Mouse (Mus musculus) G1E (cell line): ENCODE measurements around the gene Rad50. TPM values are rescaled to one million over a fixed set of nuclear protein-coding genes. Genes with fewer than 3 reads are reported as not detected.

Experiments used
- ATAC-seq: 2 replicates; pipeline ENCODE4 v1.8.0; 2016; ENCODE audit warnings: mild to moderate bottlenecking; ENCODE audit not compliant: insufficient number of reproducible peaks, poor library complexity, low FRiP score, severe bottlenecking; ENCODE audit errors: extremely low read depth
- DNase-seq: peaks from one replicate; pipeline ENCODE4 v3.0.0; 2012; ENCODE audit warnings: low spot score
- H3K27me3 ChIP-seq: 2 replicates; pipeline ENCODE4 v1.6.1; 2012; ENCODE audit warnings: mild to moderate bottlenecking, low read length, inconsistent platforms; ENCODE audit not compliant: insufficient read depth
- H3K36me3 ChIP-seq: replicated peaks from 2 replicates; pipeline ENCODE3; 2012; ENCODE audit warnings: mild to moderate bottlenecking, inconsistent platforms
- H3K4me1 ChIP-seq: 2 replicates; pipeline ENCODE4 v1.6.1; 2012; ENCODE audit warnings: low read depth, low read length, inconsistent platforms, mixed read lengths; ENCODE audit not compliant: insufficient read depth
- H3K4me3 ChIP-seq: 2 replicates; pipeline ENCODE4 v1.5.1; 2012; ENCODE audit warnings: low read depth, mild to moderate bottlenecking, inconsistent platforms, low read length, moderate library complexity, mixed read lengths
- H3K9me3 ChIP-seq: replicated peaks from 2 replicates; pipeline ENCODE4 v1.6.1; 2012; ENCODE audit warnings: inconsistent platforms
- CTCF ChIP-seq: IDR thresholded peaks from 2 replicates; pipeline ENCODE4 v1.5.1; 2012; ENCODE audit warnings: low read depth, low read length, inconsistent platforms, mixed read lengths
- GATA1 ChIP-seq: IDR thresholded peaks from 2 replicates; pipeline ENCODE4 v1.6.1; 2012; ENCODE audit warnings: borderline replicate concordance, low read length, inconsistent platforms, mixed read lengths
- GATA2 ChIP-seq: IDR thresholded peaks from 2 replicates; pipeline ENCODE4 v1.6.1; 2012; ENCODE audit warnings: low read depth, low read length, inconsistent platforms, borderline replicate concordance
- POLR2AphosphoS5 ChIP-seq: IDR thresholded peaks from 2 replicates; pipeline ENCODE4 v1.6.1; 2012; ENCODE audit warnings: low read depth, low read length, inconsistent platforms; ENCODE audit not compliant: insufficient replicate concordance
- TAL1 ChIP-seq: conservative IDR thresholded peaks from 2 replicates; pipeline ENCODE4 v1.6.1; 2012; ENCODE audit warnings: low read depth, low read length, inconsistent platforms, mixed read lengths
- polyA plus RNA-seq: library from polyadenylated mRNA; stranded (reverse); fragments of >175 nt; gene quantifications from 2 replicates; pipeline ENCODE4 v1.2.3, GENCODE M21; 2012
- total RNA-seq, 2 experiments: library from RNA; stranded (forward) in 1 of 2; stranded (reverse) in 1 of 2; fragments of 200-1000 nt in 1 of 2; fragments of >200 nt in 1 of 2; fragmentation: Nextera tagmentation in 1 of 2; gene quantifications; 2 replicates each; pipeline ENCODE4 v1.2.3; 2014 to 2017

Rad50 gene
- total and polyA plus RNA-seq, 3 experiments = 16.4 to 97.2 (median 92.4) TPM

GRCm38 (mm10) chr11:53656558-53657202 lies 50.4 kb downstream of the Rad50 start:
- Histone ChIP-seq H3K4me1 (peaks cover 72% of the 10 kb centered on the region), H3K27me3 (no peaks in the 10 kb centered on the region), H3K9me3 (no peaks in the 10 kb centered on the region), H3K4me3 (peak overlapping the region; percentile 38; the same call in 1 of the 2 replicates), H3K36me3 (peaks cover 75% of the 10 kb centered on the region)
- TF ChIP-seq GATA1 (no peak), GATA2 (no peak), TAL1 (no peak), CTCF (no peak), POLR2AphosphoS5 (no peak)
- peak; percentile 23; the same call in 1 of the 2 replicates for ATAC-seq
- no peak for DNase-seq

- H3K4me1 ChIP-seq = peaks cover 70% of the 10 kb centered on the region
- H3K4me3 ChIP-seq = peak overlapping the region; percentile 45; the same call in 1 of the 2 replicates
- ATAC-seq (peak; percentile 92), DNase-seq (peak; percentile 69)
- no peaks in the 10 kb centered on the region for H3K27me3 ChIP-seq
- H3K36me3 ChIP-seq = peaks cover 76% of the 10 kb centered on the region
- H3K9me3 ChIP-seq = no peaks in the 10 kb centered on the region
- TF ChIP-seq POLR2AphosphoS5 (no peak), TAL1 (peak; percentile 27; the same call in 1 of the 2 replicates), CTCF (no peak), GATA2 (no peak), GATA1 (no peak)
Observed at GRCm38 (mm10) chr11:53655043-53655442, 52.1 kb downstream of the Rad50 start.

- ATAC-seq = no peak
Observed at GRCm38 (mm10) chr11:53652427-53652826, 54.7 kb downstream of the Rad50 start.

GRCm38 (mm10) chr11:53651441-53651840 lies 55.7 kb downstream of the Rad50 start:
- no peaks in the 10 kb centered on the region for H3K9me3 ChIP-seq
- DNase-seq = no peak
- no peaks in the 10 kb centered on the region for H3K27me3 ChIP-seq
- TF ChIP-seq GATA2 (no peak), GATA1 (no peak), POLR2AphosphoS5 (no peak), CTCF (no peak), TAL1 (no peak)
- peaks cover 85% of the 10 kb centered on the region for H3K36me3 ChIP-seq
- H3K4me3 ChIP-seq = no peak overlapping the region
- no peak for ATAC-seq
- peaks cover 47% of the 10 kb centered on the region for H3K4me1 ChIP-seq

More at GRCm38 (mm10) chr11:53652427-53652826, 54.7 kb downstream of the Rad50 start:
- Histone ChIP-seq H3K27me3 (no peaks in the 10 kb centered on the region), H3K36me3 (peaks cover 82% of the 10 kb centered on the region), H3K4me1 (peaks cover 50% of the 10 kb centered on the region), H3K4me3 (no peak overlapping the region), H3K9me3 (no peaks in the 10 kb centered on the region)
- TF ChIP-seq TAL1 (no peak), GATA1 (no peak), POLR2AphosphoS5 (no peak), GATA2 (no peak), CTCF (no peak)
- no peak for DNase-seq

GRCm38 (mm10) chr11:53644017-53644416 lies 63.1 kb downstream of the Rad50 start:
- Histone ChIP-seq H3K36me3 (peaks cover 24% of the 10 kb centered on the region), H3K4me3 (no peak overlapping the region), H3K9me3 (no peaks in the 10 kb centered on the region; the same call in 1 of the 2 replicates), H3K27me3 (no peaks in the 10 kb centered on the region), H3K4me1 (peaks cover 74% of the 10 kb centered on the region)
- no peak for TF ChIP-seq GATA1
- TF ChIP-seq CTCF = no peak
- no peak for TF ChIP-seq POLR2AphosphoS5
- TF ChIP-seq TAL1 = no peak
- TF ChIP-seq GATA2 = no peak
- ATAC-seq (no peak; the same call in 1 of the 2 replicates), DNase-seq (no peak)

DNA sequence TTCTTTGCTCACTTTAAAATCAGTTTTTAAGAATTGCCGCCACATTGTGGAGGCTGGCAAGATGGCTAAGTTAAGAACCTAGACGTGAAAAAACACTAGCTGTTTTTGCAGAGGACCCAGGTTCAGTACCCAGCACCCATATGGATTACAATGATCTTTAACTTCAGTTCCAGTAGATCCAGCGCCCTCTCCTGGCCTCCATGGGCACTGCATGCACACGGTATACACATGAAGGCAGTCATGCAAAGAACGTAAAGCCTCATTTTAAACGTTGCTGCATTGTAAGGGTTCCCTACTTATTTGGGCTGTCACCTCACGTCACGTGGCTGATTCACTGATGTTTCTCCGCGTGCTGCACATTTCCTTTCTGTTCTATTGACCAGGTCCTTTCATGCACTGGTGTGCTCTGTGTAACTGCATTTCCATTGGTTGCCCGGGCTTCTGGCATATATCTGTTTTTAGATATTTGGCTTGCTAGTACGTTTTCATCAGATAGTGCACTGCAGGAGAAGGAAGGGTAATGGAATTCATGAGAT lies 64.3 kb downstream of the Rad50 start:
- TF ChIP-seq CTCF = peak; percentile 84
- no peak for TF ChIP-seq POLR2AphosphoS5
- no peaks in the 10 kb centered on the region for H3K27me3 ChIP-seq
- peaks cover 13% of the 10 kb centered on the region for H3K36me3 ChIP-seq
- ATAC-seq = peak; percentile 74
- DNase-seq = no peak
- H3K9me3 ChIP-seq = no peaks in the 10 kb centered on the region; the same call in 1 of the 2 replicates
- peak overlapping the region; percentile 24; the same call in 1 of the 2 replicates for H3K4me3 ChIP-seq
- H3K4me1 ChIP-seq = peaks cover 75% of the 10 kb centered on the region
